Mouse (Mus musculus) E14TG2a.4 (cell line): ENCODE data around the gene Nphp1.
A peak's percentile ranks its signal among the peaks of the same experiment; 100 is the strongest.

Experiments
- H3K27me3 ChIP-seq: 2 replicates; pipeline ENCODE4 v1.6.1; 2014; ENCODE audit warnings: low read length, control low read depth; ENCODE audit not compliant: insufficient read depth
- H3K36me3 ChIP-seq: 2 replicates; pipeline ENCODE4 v1.6.1; 2014; ENCODE audit warnings: low read length, control low read depth; ENCODE audit not compliant: insufficient read depth
- H3K4me1 ChIP-seq: replicated peaks from 2 replicates; pipeline ENCODE4 v1.6.1; 2014; ENCODE audit warnings: low read depth, low read length, control low read depth
- H3K4me3 ChIP-seq: replicated peaks from 2 replicates; pipeline ENCODE4 v1.5.1; 2014; ENCODE audit warnings: mild to moderate bottlenecking, low read length
- H3K9me3 ChIP-seq: 2 replicates; pipeline ENCODE4 v1.6.1; 2014; ENCODE audit warnings: low read length, control low read depth
- CTCF ChIP-seq: conservative IDR thresholded peaks from 2 replicates; pipeline ENCODE4 v1.5.1; 2014; ENCODE audit warnings: low read length
- NANOG ChIP-seq: IDR thresholded peaks from 2 replicates; pipeline ENCODE4 v1.6.1; 2014; ENCODE audit warnings: borderline replicate concordance, low read length, mixed read lengths
- POU5F1 ChIP-seq: IDR thresholded peaks from 2 replicates; pipeline ENCODE4 v1.6.1; 2014; ENCODE audit warnings: low read length, borderline replicate concordance

Gene Nphp1

DNA sequence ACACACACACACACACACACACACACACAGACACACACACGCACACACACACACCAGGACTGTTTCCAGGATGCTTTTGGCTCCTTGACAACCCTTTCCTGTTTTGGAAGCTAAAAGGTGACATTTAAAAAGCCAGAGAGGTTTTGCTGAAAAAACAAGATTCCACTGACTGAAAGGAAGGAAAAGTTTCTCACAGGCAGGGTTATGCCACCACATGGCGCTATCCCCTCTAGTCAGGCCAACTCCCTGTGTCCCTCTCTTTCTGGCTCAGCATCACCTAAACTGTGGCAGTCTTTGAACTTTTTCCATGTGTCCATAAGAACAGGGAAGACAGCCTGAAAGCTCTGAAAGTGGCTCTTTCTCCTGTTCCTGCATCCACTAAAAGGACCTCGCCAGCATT, 50.8 kb downstream of the Nphp1 start:
- Histone ChIP-seq H3K27me3 (peaks cover 15% of the 10 kb centered on the region), H3K4me1 (no peaks in the 10 kb centered on the region), H3K36me3 (no peaks in the 10 kb centered on the region), H3K4me3 (no peak overlapping the region), H3K9me3 (no peaks in the 10 kb centered on the region)
- TF ChIP-seq CTCF = no peak
- no peak for TF ChIP-seq POU5F1
- no peak for TF ChIP-seq NANOG

DNA sequence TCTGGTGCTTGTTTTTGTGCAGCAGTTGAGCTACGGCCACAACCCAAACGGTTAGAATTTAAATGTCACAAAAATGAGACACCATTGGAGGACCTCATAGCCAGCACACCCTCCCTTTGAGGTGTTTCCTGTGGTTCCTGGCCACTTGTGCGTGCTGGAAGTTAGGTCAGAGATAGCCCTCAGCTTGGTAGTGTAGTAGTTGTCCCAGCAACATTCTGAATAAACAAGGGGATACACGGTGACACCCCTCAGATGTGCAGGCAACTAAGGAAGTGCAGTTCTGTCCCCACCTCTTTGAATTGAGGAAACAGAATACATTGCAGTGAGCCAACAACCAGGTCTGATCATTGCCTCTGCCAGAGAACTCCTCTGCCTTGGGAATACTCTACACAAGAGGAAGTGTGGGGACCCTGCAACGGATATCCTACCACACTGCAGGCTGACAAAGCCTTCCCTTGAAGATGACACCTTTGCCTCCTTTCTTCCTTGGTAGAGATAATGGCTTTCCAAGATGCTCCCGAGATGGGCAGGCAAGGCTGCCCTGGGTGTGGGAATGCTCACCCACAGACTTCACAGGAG, 52.0 kb downstream of the Nphp1 start:
- TF ChIP-seq NANOG = no peak
- no peaks in the 10 kb centered on the region for H3K36me3 ChIP-seq
- peaks cover 15% of the 10 kb centered on the region for H3K27me3 ChIP-seq
- no peak overlapping the region for H3K4me3 ChIP-seq
- H3K4me1 ChIP-seq = no peaks in the 10 kb centered on the region
- H3K9me3 ChIP-seq = no peaks in the 10 kb centered on the region

DNA sequence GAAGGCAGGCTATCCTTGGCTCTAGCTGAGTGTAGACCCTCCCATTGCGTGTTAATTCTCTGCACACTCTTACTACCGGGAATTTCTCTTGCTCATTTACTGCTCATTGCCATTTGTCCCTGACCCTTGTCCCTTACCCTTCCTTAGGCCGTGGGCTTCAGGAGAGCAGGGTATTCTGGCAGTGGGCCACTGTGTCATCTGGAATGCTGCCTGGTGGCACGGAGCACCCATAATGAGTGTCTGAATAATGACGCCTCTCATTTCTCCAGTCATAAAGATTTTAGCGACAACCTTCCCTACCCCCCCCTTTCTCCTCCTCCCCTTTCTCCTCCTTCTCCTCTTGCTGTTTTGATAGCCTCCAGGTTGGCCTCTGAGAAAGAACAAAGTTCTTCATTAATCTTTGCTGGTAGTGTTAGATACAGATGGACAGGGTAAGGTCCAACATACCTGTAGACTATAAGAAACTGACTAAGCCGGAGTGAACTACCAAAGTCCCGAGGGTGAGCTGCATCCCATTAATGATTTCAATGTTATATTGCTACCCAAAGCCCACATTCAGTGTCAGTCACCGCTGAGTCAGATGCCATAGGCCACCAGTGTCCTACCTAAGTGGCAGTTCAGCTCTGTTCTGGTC, 53.1 kb downstream of the Nphp1 start:
- H3K4me1 ChIP-seq = peaks cover 5% of the 10 kb centered on the region
- no peaks in the 10 kb centered on the region for H3K9me3 ChIP-seq
- no peaks in the 10 kb centered on the region for H3K36me3 ChIP-seq
- peaks cover 17% of the 10 kb centered on the region for H3K27me3 ChIP-seq
- H3K4me3 ChIP-seq = no peak overlapping the region
- no peak for TF ChIP-seq CTCF
- TF ChIP-seq POU5F1 = no peak
- no peak for TF ChIP-seq NANOG

DNA sequence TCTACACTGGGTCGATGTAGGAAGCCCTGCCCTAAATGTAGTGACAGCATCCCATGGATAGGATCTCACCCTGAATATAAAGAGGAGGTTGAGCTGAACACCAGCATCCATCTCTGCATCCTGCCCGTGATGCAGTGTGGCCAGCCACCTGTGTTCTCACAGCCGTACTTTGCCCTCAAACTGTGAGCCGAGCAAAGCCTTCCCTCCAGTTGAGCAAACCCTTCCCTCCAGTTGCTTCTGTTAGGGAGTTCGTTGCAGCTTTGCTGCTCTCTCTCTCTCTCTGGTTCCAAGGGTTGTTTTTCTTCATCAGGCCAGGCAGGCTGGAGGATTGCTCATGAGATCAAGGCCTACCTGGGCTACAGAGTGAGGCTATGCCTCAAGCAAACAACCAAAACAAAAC, 53.8 kb downstream of the Nphp1 start:
- Histone ChIP-seq H3K4me3 (no peak overlapping the region), H3K9me3 (no peaks in the 10 kb centered on the region), H3K27me3 (peaks cover 25% of the 10 kb centered on the region), H3K4me1 (peaks cover 12% of the 10 kb centered on the region), H3K36me3 (no peaks in the 10 kb centered on the region)
- TF ChIP-seq CTCF = no peak
- TF ChIP-seq NANOG = no peak
- no peak for TF ChIP-seq POU5F1

DNA sequence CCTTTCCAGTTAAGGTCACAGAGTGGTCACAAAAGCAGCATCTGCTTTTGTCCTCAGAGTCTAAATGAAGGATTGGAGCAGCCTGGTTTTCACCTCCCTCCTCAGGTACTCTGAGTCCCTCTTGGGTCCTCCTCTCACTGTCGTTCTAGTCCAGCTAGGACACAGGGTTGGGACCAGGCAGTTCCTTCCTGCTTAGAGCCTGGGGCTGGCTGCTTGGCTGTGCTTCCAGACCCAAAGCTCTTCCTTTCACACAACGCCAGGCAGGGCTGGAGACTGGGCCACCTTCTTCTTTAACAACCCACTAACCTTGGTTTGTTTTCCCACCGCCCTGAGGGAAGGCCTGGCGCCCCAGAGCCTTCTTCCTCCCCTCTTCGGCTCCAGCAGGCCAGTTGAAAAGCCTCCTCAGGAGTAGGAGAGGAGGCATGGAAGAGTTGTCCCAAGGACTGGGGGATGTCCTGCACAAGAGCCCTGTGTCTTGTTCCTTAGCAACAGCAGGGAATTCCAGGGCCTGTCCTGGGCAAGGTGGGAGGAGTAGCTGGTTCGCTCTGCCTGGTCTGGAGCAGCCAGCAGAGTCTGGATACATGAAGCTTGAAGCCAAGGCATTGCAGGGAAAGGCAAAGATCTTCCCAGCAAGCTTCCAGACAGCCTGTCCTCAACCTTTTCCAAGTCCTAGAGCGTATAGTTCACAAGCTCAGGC, 58.2 kb downstream of the Nphp1 start:
- Histone ChIP-seq H3K36me3 (no peaks in the 10 kb centered on the region), H3K27me3 (peaks cover 53% of the 10 kb centered on the region), H3K4me3 (peak overlapping the region; percentile 63), H3K9me3 (no peaks in the 10 kb centered on the region), H3K4me1 (peaks cover 33% of the 10 kb centered on the region)
- TF ChIP-seq CTCF (no peak), NANOG (no peak), POU5F1 (no peak)

DNA sequence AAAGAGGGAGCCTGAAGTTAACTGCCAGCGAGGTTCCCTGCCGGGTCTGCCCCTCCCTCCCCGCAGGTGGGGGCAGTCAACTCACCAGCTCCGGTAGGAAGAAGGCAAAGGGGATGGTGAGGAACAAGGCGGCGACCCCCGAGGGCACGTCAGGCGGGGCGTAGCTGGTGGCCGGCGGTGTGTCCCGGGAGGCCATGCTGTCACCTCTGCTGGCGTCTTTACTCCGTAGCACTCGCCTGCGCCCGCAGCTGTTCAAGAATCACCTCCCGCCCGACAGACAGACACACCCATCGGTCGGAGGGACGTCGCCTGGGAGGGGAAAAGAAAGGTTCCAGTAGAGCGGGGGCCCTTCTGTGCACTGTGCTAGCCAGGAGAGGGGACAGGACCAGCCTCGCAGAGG, 59.0 kb downstream of the Nphp1 start, which contains the start of gene Mall:
TSS of gene Mall (minus strand) at position 262 of the 400 bp plus-strand sequence.
- Histone ChIP-seq H3K4me1 (peaks cover 33% of the 10 kb centered on the region), H3K9me3 (no peaks in the 10 kb centered on the region), H3K4me3 (peak within 1 kb of the TSS; percentile 63), H3K36me3 (no peaks in the 10 kb centered on the region), H3K27me3 (peaks cover 51% of the 10 kb centered on the region)
- TF ChIP-seq NANOG (no peak), POU5F1 (no peak), CTCF (no peak)

DNA sequence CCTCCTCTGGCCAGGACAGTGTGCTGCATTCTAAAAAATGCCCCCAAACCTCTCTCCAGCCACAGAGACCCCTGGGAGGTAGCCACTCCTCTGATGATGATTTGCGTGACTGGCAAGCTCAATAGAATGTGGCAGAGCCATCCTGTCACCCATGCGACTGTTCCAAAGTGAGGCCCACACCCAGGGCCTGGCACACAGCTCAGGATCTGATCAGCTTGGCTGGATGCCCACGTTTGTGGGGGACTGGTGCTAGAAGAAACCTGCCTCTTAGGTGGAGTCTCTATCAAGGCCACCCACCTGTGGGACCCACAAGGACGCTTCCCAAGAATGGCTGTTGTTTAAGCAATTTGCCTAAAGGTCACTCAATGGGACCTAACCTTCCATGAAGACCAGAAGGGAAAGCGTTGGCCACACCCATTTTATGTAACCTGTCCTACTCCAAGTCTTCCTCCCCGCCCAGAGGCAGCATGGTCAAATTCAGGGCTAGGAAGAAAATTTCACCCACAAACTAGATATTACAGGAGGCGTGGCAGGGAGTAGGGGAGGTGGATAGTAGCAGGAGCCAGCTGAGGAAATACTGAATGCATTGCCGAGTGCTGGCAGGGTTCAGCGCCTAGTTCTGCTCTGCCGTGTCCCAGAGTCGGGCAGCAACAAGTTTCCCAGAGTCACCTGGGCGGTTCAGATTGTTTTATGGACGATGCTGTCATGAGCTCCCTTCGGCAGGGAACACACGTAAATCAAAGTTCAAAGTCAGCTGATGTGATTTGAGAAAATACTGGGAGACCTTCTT, 59.8 kb downstream of the Nphp1 start:
- TF ChIP-seq CTCF (no peak), NANOG (no peak), POU5F1 (no peak)
- H3K4me1 ChIP-seq = peaks cover 35% of the 10 kb centered on the region
- H3K9me3 ChIP-seq = no peaks in the 10 kb centered on the region
- no peaks in the 10 kb centered on the region for H3K36me3 ChIP-seq
- peaks cover 49% of the 10 kb centered on the region for H3K27me3 ChIP-seq
- peak overlapping the region; percentile 63 for H3K4me3 ChIP-seq

DNA sequence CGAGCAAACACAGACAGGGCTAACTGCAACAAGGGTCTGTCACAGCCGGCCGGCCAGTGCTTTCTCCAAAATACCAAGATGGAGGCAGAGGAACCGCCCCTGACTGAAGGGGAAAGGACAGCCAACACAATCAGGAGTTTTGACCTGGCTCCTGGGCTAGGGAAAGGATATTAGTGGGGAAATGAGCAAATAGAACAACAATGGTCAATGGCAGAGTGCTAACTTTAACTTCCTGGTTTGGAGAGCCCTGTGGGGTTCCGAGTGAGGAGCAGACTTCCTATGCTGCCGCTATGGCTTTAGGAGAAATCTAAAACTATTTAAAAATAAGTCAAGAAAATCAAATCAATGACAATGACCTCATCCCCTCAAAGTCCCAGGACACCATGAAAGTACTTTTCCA, 60.6 kb downstream of the Nphp1 start:
- TF ChIP-seq CTCF = no peak
- no peak for TF ChIP-seq POU5F1
- TF ChIP-seq NANOG = no peak
- Histone ChIP-seq H3K4me3 (no peak overlapping the region), H3K9me3 (no peaks in the 10 kb centered on the region), H3K27me3 (peaks cover 49% of the 10 kb centered on the region), H3K36me3 (no peaks in the 10 kb centered on the region), H3K4me1 (peaks cover 38% of the 10 kb centered on the region)
